Mouse (Mus musculus): ENCODE data around the gene Josd1. TPM values are rescaled to one million over a fixed set of nuclear protein-coding genes. Genes with fewer than 3 reads are reported as not detected.
A peak's percentile ranks its signal among the peaks of the same experiment; 100 is the strongest.

The Josd1 gene
- polyA plus RNA-seq, 1 experiment from 2014 or later, result 21.2 TPM

GRCm38 (mm10) chr15:79690426-79691022 is 2.8 kb upstream of the Josd1 start, which contains the start of gene Gtpbp1:
TSS of gene Gtpbp1 (plus strand) at chr15:79690845.
- H3K36me3 ChIP-seq, result 0 out of 2 replicates have a peak, but pooled peaks cover 2% of the 10 kb centered on the region
- peak within 1 kb of the TSS; percentile 68 for H3K27ac ChIP-seq
- H3K9me3 ChIP-seq, result no peaks in the 10 kb centered on the region
- H3K27me3 ChIP-seq, result no peaks in the 10 kb centered on the region
- ATAC-seq (ENCODE audit: borderline replicate concordance, extremely low read depth, low FRiP score, low TSS enrichment), result peak; percentile 95
- H3K4me2 ChIP-seq, result peak within 1 kb of the TSS; percentile 98
- peaks cover 43% of the 10 kb centered on the region for H3K4me1 ChIP-seq
- peak within 1 kb of the TSS; percentile 91 for H3K9ac ChIP-seq
- H3K4me3 ChIP-seq, result peak within 1 kb of the TSS; percentile 93
- WGBS, result under 1% methylated on average over 45 of the region's 45 CpGs

- peak overlapping the region; percentile 39 for H3K9ac ChIP-seq
These were observed 2.1 kb upstream of the Josd1 start for GRCm38 (mm10) chr15:79689662-79690425.

GRCm38 (mm10) chr15:79688268-79688956 is 693 bp upstream of the Josd1 start:
- H3K27me3 ChIP-seq, result no peaks in the 10 kb centered on the region
- H3K9ac ChIP-seq, result peak overlapping the region; percentile 92
- peaks cover 60% of the 10 kb centered on the region for H3K4me1 ChIP-seq
- no peaks in the 10 kb centered on the region for H3K9me3 ChIP-seq
- peak overlapping the region; percentile 86 for H3K4me3 ChIP-seq
- no peaks in the 10 kb centered on the region for H3K36me3 ChIP-seq
- 4% methylated on average over 8 of the region's 8 CpGs for WGBS
- peak overlapping the region; percentile 98 for H3K27ac ChIP-seq
- no peak for ATAC-seq (ENCODE audit: borderline replicate concordance, extremely low read depth, low FRiP score, low TSS enrichment)
- peak overlapping the region; percentile 81 for H3K4me2 ChIP-seq

More at GRCm38 (mm10) chr15:79689662-79690425, 2.1 kb upstream of the Josd1 start:
- Histone ChIP-seq H3K9me3 (no peaks in the 10 kb centered on the region), H3K4me3 (peak overlapping the region; percentile 93), H3K4me1 (peaks cover 50% of the 10 kb centered on the region), H3K27me3 (no peaks in the 10 kb centered on the region), H3K36me3 (no peaks in the 10 kb centered on the region), H3K4me2 (peak overlapping the region; percentile 81), H3K27ac (peak overlapping the region; percentile 39; the same call in 1 of the 2 replicates)
- no peak for ATAC-seq (ENCODE audit: borderline replicate concordance, extremely low read depth, low FRiP score, low TSS enrichment)
- 10% methylated on average over 24 of the region's 24 CpGs for WGBS

GRCm38 (mm10) chr15:79687175-79687574 is 544 bp downstream of the Josd1 start:
- H3K4me3 ChIP-seq, result peak overlapping the region; percentile 86
- no peaks in the 10 kb centered on the region for H3K9me3 ChIP-seq
- H3K27ac ChIP-seq, result peak overlapping the region; percentile 98
- peak overlapping the region; percentile 81 for H3K4me2 ChIP-seq
- no peaks in the 10 kb centered on the region for H3K36me3 ChIP-seq
- ATAC-seq (ENCODE audit: borderline replicate concordance, extremely low read depth, low FRiP score, low TSS enrichment), result no peak
- H3K27me3 ChIP-seq, result no peaks in the 10 kb centered on the region
- peak overlapping the region; percentile 92 for H3K9ac ChIP-seq
- H3K4me1 ChIP-seq, result peaks cover 63% of the 10 kb centered on the region
- WGBS, result under 1% methylated on average over 28 of the region's 33 CpGs

- H3K27ac ChIP-seq, result no peak overlapping the region
- peaks cover 56% of the 10 kb centered on the region for H3K4me1 ChIP-seq
These were observed 1.5 kb downstream of the Josd1 start for GRCm38 (mm10) chr15:79686046-79686869.

GRCm38 (mm10) chr15:79685141-79685641 is 2.5 kb downstream of the Josd1 start:
- H3K27ac ChIP-seq, result no peak overlapping the region
- 14% methylated on average over 6 of the region's 6 CpGs for WGBS

More at GRCm38 (mm10) chr15:79686046-79686869, 1.5 kb downstream of the Josd1 start:
- Histone ChIP-seq H3K9me3 (no peaks in the 10 kb centered on the region), H3K4me3 (peak overlapping the region; percentile 86), H3K27me3 (no peaks in the 10 kb centered on the region), H3K36me3 (no peaks in the 10 kb centered on the region), H3K9ac (peak overlapping the region; percentile 92), H3K4me2 (peak overlapping the region; percentile 81)
- 4% methylated on average over 15 of the region's 15 CpGs for WGBS
- no peak for ATAC-seq (ENCODE audit: borderline replicate concordance, extremely low read depth, low FRiP score, low TSS enrichment)

GRCm38 (mm10) chr15:79684616-79685015 is 3.1 kb downstream of the Josd1 start:
- Histone ChIP-seq H3K4me3 (peak overlapping the region; percentile 86), H3K27ac (no peak overlapping the region), H3K36me3 (no peaks in the 10 kb centered on the region), H3K9me3 (no peaks in the 10 kb centered on the region), H3K9ac (peak overlapping the region; percentile 25; the same call in 1 of the 2 replicates), H3K27me3 (no peaks in the 10 kb centered on the region), H3K4me1 (peaks cover 51% of the 10 kb centered on the region), H3K4me2 (peak overlapping the region; percentile 81)
- ATAC-seq (ENCODE audit: borderline replicate concordance, extremely low read depth, low FRiP score, low TSS enrichment), result no peak
- WGBS, result 81% methylated on average over 6 of the region's 6 CpGs

More at GRCm38 (mm10) chr15:79685141-79685641, 2.5 kb downstream of the Josd1 start:
- H3K4me2 ChIP-seq, result peak overlapping the region; percentile 81
- H3K36me3 ChIP-seq, result no peaks in the 10 kb centered on the region
- peak overlapping the region; percentile 86 for H3K4me3 ChIP-seq
- ATAC-seq (ENCODE audit: borderline replicate concordance, extremely low read depth, low FRiP score, low TSS enrichment), result no peak
- no peaks in the 10 kb centered on the region for H3K9me3 ChIP-seq
- peak overlapping the region; percentile 25; the same call in 1 of the 2 replicates for H3K9ac ChIP-seq
- H3K27me3 ChIP-seq, result no peaks in the 10 kb centered on the region
- peaks cover 56% of the 10 kb centered on the region for H3K4me1 ChIP-seq

- no peaks in the 10 kb centered on the region for H3K27me3 ChIP-seq
- H3K27ac ChIP-seq, result no peak overlapping the region
- peak overlapping the region; percentile 81 for H3K4me2 ChIP-seq
- no peaks in the 10 kb centered on the region for H3K36me3 ChIP-seq
- no peak for ATAC-seq (ENCODE audit: borderline replicate concordance, extremely low read depth, low FRiP score, low TSS enrichment)
- H3K9me3 ChIP-seq, result no peaks in the 10 kb centered on the region
- 62% methylated on average over 19 of the region's 19 CpGs for WGBS
- H3K9ac ChIP-seq, result 0 out of 2 replicates have a peak overlapping the region, but pooled peaks have one; percentile 2
- H3K4me3 ChIP-seq, result no peak overlapping the region
- H3K4me1 ChIP-seq, result peaks cover 48% of the 10 kb centered on the region
These were observed 3.8 kb downstream of the Josd1 start for GRCm38 (mm10) chr15:79683707-79684465.

- peaks cover 43% of the 10 kb centered on the region for H3K4me1 ChIP-seq
- no peaks in the 10 kb centered on the region for H3K9me3 ChIP-seq
- H3K27me3 ChIP-seq, result no peaks in the 10 kb centered on the region
- no peak overlapping the region for H3K9ac ChIP-seq
- WGBS, result 79% methylated on average over 6 of the region's 6 CpGs
- no peak overlapping the region for H3K4me3 ChIP-seq
- no peak overlapping the region for H3K4me2 ChIP-seq
- ATAC-seq (ENCODE audit: borderline replicate concordance, extremely low read depth, low FRiP score, low TSS enrichment), result no peak
- no peaks in the 10 kb centered on the region for H3K36me3 ChIP-seq
- H3K27ac ChIP-seq, result no peak overlapping the region
These were observed 4.6 kb downstream of the Josd1 start for GRCm38 (mm10) chr15:79683146-79683545.

- H3K9me3 ChIP-seq, result no peaks in the 10 kb centered on the region
- H3K4me3 ChIP-seq, result no peak overlapping the region
- no peak overlapping the region for H3K9ac ChIP-seq
- H3K27ac ChIP-seq, result no peak overlapping the region
- no peak overlapping the region for H3K4me2 ChIP-seq
- WGBS, result 83% methylated on average over 4 of the region's 4 CpGs
- no peak; the same call in 1 of the 2 replicates for ATAC-seq (ENCODE audit: borderline replicate concordance, extremely low read depth, low FRiP score, low TSS enrichment)
- H3K27me3 ChIP-seq, result no peaks in the 10 kb centered on the region
- peaks cover 43% of the 10 kb centered on the region for H3K4me1 ChIP-seq
- no peaks in the 10 kb centered on the region; the same call in 1 of the 2 replicates for H3K36me3 ChIP-seq
These were observed 5.7 kb downstream of the Josd1 start for GRCm38 (mm10) chr15:79681973-79682372.
